Mouse (Mus musculus) forebrain, embryonic 12.5 days (tissue): ENCODE measurements around the gene Fh1. TPM values are rescaled to one million over a fixed set of nuclear protein-coding genes. Genes with fewer than 3 reads are reported as not detected.

ENCODE experiments used
- ATAC-seq: fragments of 200-750 bp; cut with Nextera tagmentation; 2 replicates; pipeline ENCODE4 v1.8.0; 2017; ENCODE audit warnings: moderate TSS enrichment; ENCODE audit not compliant: low FRiP score
- H3K27ac ChIP-seq: fragments of 300-500 bp; sonication (generic); 2 replicates; pipeline ENCODE4 v1.5.1; 2016; ENCODE audit warnings: mild to moderate bottlenecking
- H3K27me3 ChIP-seq: fragments of 300-500 bp; sonication (generic); 2 replicates; pipeline ENCODE4 v1.6.1; 2016; ENCODE audit warnings: mild to moderate bottlenecking
- H3K36me3 ChIP-seq: fragments of 300-500 bp; sonication (generic); replicated peaks from 2 replicates; pipeline ENCODE4 v1.6.1; 2016; ENCODE audit warnings: mild to moderate bottlenecking
- H3K4me1 ChIP-seq: fragments of 300-500 bp; sonication (generic); 2 replicates; pipeline ENCODE4 v1.6.1; 2016
- H3K4me2 ChIP-seq: fragments of 300-500 bp; sonication (generic); 2 replicates; pipeline ENCODE4 v1.6.1; 2016; ENCODE audit warnings: mild to moderate bottlenecking, moderate library complexity
- H3K4me3 ChIP-seq: fragments of 300-500 bp; sonication (generic); replicated peaks from 2 replicates; pipeline ENCODE4 v1.5.1; 2016; ENCODE audit warnings: mild to moderate bottlenecking
- H3K9ac ChIP-seq: fragments of 300-500 bp; sonication (generic); 2 replicates; pipeline ENCODE4 v1.6.1; 2016; ENCODE audit warnings: mild to moderate bottlenecking
- H3K9me3 ChIP-seq: fragments of 300-500 bp; sonication (generic); 2 replicates; pipeline ENCODE4 v1.6.1; 2016
- WGBS: fragments of 180-500 bp; shearing (Covaris S2); methylation state at CpG from one replicate; pipeline ENCODE4 v1.1.7; 2016; 5-methylcytosine and 5-hydroxymethylcytosine counted together
- polyA plus RNA-seq: library from polyadenylated mRNA; unstranded; fragments of >200 nt; fragmentation: Nextera tagmentation; extraction: Ambion mirVana; gene quantifications from 2 replicates; pipeline ENCODE4 v1.2.1, GENCODE M21; 2016

Gene Fh1
- polyA plus RNA-seq = 77.1 and 79.8 TPM in 2 replicates

DNA sequence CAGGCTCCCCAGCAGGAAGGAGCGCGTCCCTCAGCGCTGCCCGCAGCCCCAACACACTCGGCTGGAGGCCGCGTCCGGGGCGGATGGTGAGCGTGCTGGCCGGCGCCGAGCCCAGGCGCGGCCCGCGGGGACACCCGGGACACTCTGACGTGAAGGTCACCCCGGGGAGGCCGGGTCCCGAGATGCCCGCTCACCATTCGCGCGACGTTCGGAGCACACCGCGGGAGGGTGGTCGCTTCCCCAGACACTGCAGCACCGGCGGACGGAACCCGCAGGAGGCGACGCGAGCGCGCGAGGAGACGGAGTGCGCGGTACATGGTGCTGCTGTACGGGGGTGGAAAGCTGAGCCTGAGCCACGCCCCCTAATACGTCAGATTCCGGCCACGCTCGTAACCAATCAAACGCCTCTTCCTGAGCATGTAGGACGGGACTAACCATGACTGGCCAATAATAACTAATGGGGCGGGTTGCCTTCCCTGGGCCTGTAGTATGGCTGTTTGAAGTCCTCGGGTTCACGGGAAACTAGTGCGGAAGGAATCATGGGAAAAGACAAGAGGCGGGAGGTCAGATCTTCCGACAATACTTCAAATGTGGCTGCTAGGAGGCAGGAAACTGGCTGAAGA lies at the start of gene Fh1:
Gene Fh1 (minus strand): TSS at position 379 of the 623 bp plus-strand sequence.
- no peaks in the 10 kb centered on the region for H3K36me3 ChIP-seq
- H3K4me2 ChIP-seq = peak within 1 kb of the TSS; percentile 86
- H3K9me3 ChIP-seq = no peaks in the 10 kb centered on the region
- H3K27me3 ChIP-seq = no peaks in the 10 kb centered on the region
- peak within 1 kb of the TSS; percentile 91 for H3K4me3 ChIP-seq
- H3K9ac ChIP-seq = peak within 1 kb of the TSS; percentile 95
- WGBS = under 1% methylated on average over 54 of the region's 58 CpGs
- ATAC-seq = peak; percentile 100
- peak within 1 kb of the TSS; percentile 88 for H3K27ac ChIP-seq
- H3K4me1 ChIP-seq = peaks cover 10% of the 10 kb centered on the region

DNA sequence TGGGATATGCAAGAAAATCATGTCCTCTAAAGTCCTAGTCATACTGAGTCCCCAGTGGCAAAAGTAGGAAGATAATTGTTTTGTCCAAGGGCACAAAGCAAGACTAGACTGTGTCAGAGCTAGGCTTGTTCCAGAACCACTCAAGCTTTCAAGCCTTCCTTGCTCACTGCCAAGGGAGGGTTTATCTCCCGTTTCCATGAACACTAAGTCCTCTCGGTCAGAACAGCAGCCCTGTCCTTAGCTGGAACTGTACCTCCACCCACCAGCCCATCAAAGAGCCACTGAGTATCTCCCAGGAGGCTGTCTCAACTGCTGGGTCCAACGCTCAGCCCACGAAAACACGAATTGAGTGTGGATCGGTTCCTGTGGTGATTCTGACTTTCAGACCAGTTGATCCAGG lies 49.7 kb upstream of the Fh1 start:
- ATAC-seq = no peak
- H3K4me1 ChIP-seq = no peaks in the 10 kb centered on the region; the same call in 1 of the 2 replicates
- no peak overlapping the region for H3K4me2 ChIP-seq
- no peak overlapping the region for H3K4me3 ChIP-seq
- no peaks in the 10 kb centered on the region for H3K9me3 ChIP-seq
- H3K9ac ChIP-seq = no peak overlapping the region
- H3K27ac ChIP-seq = no peak overlapping the region
- 90% methylated on average over 6 of the region's 6 CpGs for WGBS
- no peaks in the 10 kb centered on the region for H3K27me3 ChIP-seq
- no peaks in the 10 kb centered on the region for H3K36me3 ChIP-seq

DNA sequence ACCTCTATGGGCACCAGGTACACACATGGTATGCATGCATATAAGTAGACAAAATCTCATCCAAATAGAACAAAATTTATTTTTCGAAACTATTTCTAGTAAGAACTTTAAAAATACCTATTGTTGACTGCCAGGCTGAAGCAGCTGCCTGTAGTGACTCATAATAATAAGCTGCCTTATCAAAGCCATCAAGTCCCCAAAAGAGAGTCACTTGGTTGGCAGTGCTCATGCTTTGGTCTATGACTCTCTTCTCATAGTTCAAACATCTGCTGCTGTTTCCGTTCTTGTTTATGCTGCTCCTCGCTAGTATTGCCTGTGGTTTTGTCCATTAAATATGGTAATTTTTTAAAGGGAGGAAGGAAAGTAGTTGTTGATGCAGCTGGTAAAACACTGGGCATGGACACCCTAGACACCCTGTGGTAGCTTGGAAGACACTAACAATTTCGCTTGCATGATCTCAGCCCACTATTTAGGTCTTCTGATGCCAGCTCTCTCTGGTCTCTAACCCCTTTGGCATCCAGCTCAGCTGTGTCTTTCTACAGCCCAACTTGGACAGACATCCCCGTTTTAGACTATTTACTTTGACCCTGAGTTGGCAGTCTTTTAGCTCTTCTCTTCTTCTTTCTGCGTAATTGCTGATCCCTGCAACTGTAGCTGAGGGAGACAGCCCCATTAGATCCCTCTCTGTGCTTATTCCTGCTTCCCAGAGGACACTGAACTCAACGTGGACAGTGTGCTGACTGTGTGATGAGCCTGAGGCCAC lies 48.3 kb upstream of the Fh1 start:
- ATAC-seq = no peak
- H3K27ac ChIP-seq = no peak overlapping the region
- H3K9ac ChIP-seq = no peak overlapping the region
- H3K4me2 ChIP-seq = no peak overlapping the region
- H3K4me3 ChIP-seq = no peak overlapping the region
- H3K9me3 ChIP-seq = no peaks in the 10 kb centered on the region
- WGBS = 86% methylated on average over 7 of the region's 7 CpGs
- H3K27me3 ChIP-seq = no peaks in the 10 kb centered on the region
- peaks cover 3% of the 10 kb centered on the region; the same call in 1 of the 2 replicates for H3K4me1 ChIP-seq
- no peaks in the 10 kb centered on the region for H3K36me3 ChIP-seq

DNA sequence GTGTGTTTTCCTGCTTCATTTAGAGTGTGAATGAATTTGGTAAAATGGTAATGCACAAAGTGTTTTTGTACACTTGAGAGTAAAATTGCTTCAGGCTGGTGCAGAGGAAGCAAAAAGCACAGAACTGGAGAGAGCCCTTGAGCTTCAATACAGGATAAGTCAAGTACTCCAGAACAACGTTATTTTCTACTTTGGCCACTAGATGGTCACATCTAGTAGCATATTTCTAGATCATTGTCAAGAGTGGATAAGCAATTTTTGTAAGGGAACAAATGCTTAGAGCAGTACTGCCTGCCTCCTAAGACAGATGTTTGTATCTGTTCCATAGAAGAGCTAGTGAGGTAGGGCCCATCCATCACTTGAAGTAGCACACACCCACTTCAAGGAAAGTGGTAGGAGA lies 46.2 kb upstream of the Fh1 start:
- Histone ChIP-seq H3K36me3 (no peaks in the 10 kb centered on the region), H3K9me3 (no peaks in the 10 kb centered on the region), H3K27ac (no peak overlapping the region), H3K4me1 (peaks cover 3% of the 10 kb centered on the region; the same call in 1 of the 2 replicates), H3K4me2 (no peak overlapping the region), H3K9ac (no peak overlapping the region), H3K4me3 (no peak overlapping the region), H3K27me3 (no peaks in the 10 kb centered on the region)
- WGBS = 38% methylated on average over 1 of the region's 1 CpGs
- no peak for ATAC-seq

DNA sequence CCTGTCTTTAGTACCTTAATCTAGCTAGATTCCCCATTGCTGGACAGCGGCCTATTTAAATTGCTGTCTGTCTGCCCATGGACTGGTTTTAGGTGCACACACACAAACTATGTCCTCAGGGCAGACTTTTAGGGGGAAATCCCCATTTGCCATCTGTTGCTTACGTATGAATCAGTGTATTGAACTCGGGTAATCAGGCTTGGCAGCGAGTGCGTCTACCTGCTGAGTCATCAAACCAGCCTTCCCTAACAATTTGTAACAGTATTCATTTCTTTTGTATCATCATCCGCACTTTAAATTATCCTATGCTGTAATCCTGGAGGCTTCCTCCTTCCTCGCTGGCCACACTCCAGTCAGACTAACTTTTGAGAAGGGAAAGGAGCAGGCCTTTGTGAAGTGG lies 44.6 kb upstream of the Fh1 start:
- Histone ChIP-seq H3K27ac (no peak overlapping the region), H3K4me3 (no peak overlapping the region), H3K9me3 (no peaks in the 10 kb centered on the region), H3K27me3 (no peaks in the 10 kb centered on the region), H3K36me3 (no peaks in the 10 kb centered on the region), H3K9ac (no peak overlapping the region), H3K4me1 (peaks cover 6% of the 10 kb centered on the region), H3K4me2 (no peak overlapping the region)
- no peak for ATAC-seq
- 64% methylated on average over 7 of the region's 7 CpGs for WGBS

DNA sequence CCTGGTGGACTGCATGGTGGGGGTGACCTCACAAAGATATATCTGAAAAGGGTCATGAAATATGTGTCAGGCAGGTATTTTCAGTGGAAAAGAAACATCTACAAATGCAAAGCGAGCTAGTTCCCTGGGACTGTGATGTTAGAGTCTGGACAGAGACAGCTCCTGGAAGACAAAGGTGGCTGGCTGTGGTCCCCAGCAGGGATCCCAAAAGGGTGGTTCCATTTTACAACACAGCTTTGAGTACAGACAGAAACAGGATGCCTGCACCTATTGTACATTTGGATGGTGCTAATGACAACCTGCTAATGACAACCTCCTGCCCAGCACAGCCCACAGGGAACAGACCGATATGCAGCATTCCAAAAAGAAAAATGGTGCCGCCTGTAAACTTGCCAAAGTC lies 44.0 kb upstream of the Fh1 start:
- Histone ChIP-seq H3K27me3 (no peaks in the 10 kb centered on the region), H3K27ac (no peak overlapping the region), H3K4me3 (no peak overlapping the region), H3K9ac (no peak overlapping the region), H3K4me1 (peaks cover 6% of the 10 kb centered on the region), H3K36me3 (no peaks in the 10 kb centered on the region), H3K4me2 (no peak overlapping the region), H3K9me3 (no peaks in the 10 kb centered on the region)
- no peak for ATAC-seq
- 89% methylated on average over 3 of the region's 3 CpGs for WGBS

DNA sequence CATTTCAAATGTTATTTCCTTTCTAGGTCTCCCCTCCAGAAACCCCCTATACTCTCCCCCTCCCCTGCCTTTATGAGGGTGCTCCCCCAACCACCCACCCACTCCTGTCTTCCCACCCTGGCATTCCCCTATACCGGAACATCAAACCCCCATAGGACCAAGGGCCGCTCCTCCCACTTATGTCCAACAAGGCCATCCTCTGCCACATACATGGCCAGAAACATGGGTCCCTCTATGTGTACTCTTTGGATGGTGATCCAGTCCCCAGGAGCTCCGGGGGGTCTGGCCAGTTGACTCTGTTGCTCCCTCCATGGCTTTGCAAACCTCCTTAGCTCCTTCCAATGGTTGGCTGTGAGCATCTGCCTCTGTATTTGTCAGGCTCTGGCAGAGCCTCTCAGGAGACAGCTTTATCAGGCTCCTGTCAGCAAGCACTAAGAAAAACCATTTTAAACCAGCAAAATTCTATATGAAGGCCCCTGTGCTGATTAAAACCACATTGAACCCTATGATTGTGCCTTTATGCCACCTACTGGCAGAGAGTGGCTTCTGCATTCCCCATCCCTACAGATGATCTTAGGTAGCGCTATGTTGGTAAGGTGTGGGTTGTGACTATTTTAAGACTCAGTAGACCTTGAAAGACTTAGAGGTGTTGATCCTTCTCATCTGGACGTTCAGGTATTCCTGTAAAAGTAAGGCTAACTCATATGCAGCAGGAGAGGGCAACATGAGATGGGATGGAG lies 43.4 kb upstream of the Fh1 start:
- no peak overlapping the region for H3K9ac ChIP-seq
- H3K4me1 ChIP-seq = peaks cover 6% of the 10 kb centered on the region
- H3K27ac ChIP-seq = no peak overlapping the region
- H3K4me2 ChIP-seq = no peak overlapping the region
- peak; percentile 49 for ATAC-seq
- no peaks in the 10 kb centered on the region for H3K9me3 ChIP-seq
- H3K27me3 ChIP-seq = no peaks in the 10 kb centered on the region
- no peaks in the 10 kb centered on the region for H3K36me3 ChIP-seq
- no peak overlapping the region for H3K4me3 ChIP-seq
- WGBS = 82% methylated on average over 5 of the region's 5 CpGs

DNA sequence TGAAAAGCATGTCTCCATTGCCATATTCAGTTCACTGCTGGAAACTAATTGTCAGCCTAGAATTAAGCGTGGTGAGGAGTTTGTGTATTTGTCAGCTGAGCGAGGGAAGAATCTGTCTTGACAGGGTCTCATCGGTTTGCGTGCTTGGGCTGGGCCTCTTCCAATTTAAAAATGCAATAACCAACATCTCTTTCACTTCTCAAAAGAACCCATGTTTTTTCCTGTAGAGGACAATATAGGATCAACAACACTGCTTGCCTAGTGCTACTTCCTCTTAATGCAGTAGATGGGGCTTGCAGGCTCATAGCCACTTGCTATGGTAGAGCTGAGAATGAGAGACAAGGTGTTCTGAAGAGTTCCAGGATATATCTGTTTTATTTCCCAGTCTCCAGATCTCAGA lies 34.5 kb upstream of the Fh1 start:
- Histone ChIP-seq H3K27me3 (no peaks in the 10 kb centered on the region), H3K36me3 (0 out of 2 replicates have a peak, but pooled peaks cover 5% of the 10 kb centered on the region), H3K27ac (no peak overlapping the region), H3K9me3 (no peaks in the 10 kb centered on the region), H3K4me3 (no peak overlapping the region), H3K4me1 (no peaks in the 10 kb centered on the region), H3K4me2 (no peak overlapping the region), H3K9ac (no peak overlapping the region)
- ATAC-seq = no peak
- WGBS = 89% methylated on average over 4 of the region's 4 CpGs

DNA sequence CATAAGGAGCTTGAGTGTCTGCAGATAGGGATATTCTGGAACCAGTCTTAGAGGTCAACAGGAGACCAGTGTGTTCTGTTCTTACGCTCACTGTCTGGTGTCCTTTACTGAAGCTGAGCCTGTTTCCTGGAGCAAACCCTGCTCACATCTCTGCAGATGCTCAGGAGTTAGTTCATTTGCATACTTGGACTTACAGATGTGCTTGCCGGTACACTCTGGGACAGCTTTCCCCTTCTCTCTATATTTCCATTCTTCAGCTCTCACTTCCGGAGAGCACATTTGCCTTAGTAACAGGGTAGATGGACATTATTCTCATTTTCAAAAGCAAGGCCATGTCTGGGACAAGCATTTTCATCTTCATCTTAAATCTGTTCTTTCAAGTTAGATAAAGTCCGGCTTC lies 23.2 kb upstream of the Fh1 start:
- no peaks in the 10 kb centered on the region for H3K4me1 ChIP-seq
- WGBS = 94% methylated on average over 4 of the region's 4 CpGs
- no peak overlapping the region for H3K9ac ChIP-seq
- H3K27me3 ChIP-seq = no peaks in the 10 kb centered on the region
- no peak overlapping the region for H3K4me2 ChIP-seq
- no peaks in the 10 kb centered on the region for H3K36me3 ChIP-seq
- no peaks in the 10 kb centered on the region for H3K9me3 ChIP-seq
- no peak overlapping the region for H3K27ac ChIP-seq
- no peak overlapping the region for H3K4me3 ChIP-seq
- no peak for ATAC-seq

DNA sequence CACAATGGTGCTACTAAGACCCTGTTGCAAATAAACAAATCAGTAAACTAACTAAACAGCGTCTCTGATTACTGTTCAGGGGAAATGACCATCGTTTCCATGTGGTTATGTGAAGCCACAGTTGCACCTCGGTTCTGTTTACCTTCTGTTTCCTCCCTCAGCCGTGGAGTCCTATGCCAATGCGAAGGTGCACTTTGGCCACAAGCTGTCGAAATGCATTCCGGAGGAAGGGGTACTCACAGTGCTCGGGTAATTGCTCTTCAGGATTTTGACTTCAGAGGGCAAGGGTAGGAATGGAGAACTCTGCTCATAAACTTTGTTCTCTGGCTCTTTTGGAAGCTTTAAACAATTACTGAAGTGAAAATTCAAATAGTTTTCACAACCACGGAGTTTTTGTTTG lies 21.5 kb upstream of the Fh1 start:
- Histone ChIP-seq H3K9ac (no peak overlapping the region), H3K4me2 (no peak overlapping the region), H3K9me3 (no peaks in the 10 kb centered on the region), H3K4me3 (no peak overlapping the region), H3K4me1 (no peaks in the 10 kb centered on the region), H3K27me3 (no peaks in the 10 kb centered on the region), H3K36me3 (no peaks in the 10 kb centered on the region), H3K27ac (no peak overlapping the region)
- WGBS = 86% methylated on average over 9 of the region's 9 CpGs
- no peak for ATAC-seq

DNA sequence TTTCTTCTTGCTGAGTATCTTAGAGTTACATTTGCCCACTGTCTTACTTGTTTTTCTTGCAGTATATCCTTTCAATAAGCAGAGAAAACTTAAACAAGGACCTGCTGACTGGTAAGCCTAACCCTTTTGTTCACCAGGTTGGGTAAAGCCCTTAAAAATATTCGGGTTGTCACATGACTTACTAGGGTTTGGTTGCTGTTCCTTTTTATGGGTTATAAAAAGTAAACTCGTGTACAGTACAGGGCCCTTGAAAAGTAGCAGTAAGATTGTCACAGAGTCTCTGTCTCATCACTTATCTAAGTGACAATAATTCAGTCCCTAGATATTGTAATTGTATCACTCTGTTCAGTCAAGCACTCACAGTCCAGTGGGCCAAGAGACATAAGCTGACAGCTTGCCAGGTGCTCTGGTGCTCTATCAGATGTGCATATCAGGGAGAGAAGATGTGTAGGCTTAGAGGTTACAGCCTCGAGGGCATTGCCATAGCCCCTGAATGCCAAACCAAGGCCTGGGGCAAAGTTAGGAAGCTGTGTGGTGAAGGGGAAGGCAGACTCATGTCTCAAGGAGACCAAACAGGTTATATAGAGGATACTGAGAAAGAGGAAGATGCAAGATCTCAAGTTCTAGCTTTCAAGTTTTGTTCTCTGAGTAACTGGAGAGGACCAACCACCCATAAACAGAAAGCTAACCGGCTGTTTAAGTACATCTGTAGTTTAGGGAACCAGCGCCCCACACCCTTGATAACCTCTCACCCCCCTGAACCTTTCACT lies 18.2 kb upstream of the Fh1 start:
- H3K9ac ChIP-seq = no peak overlapping the region
- H3K36me3 ChIP-seq = no peaks in the 10 kb centered on the region
- no peaks in the 10 kb centered on the region for H3K27me3 ChIP-seq
- no peak for ATAC-seq
- WGBS = 83% methylated on average over 5 of the region's 5 CpGs
- H3K4me3 ChIP-seq = no peak overlapping the region
- H3K4me1 ChIP-seq = no peaks in the 10 kb centered on the region
- no peaks in the 10 kb centered on the region for H3K9me3 ChIP-seq
- H3K4me2 ChIP-seq = no peak overlapping the region
- H3K27ac ChIP-seq = no peak overlapping the region
